Mouse (Mus musculus) cortical plate, adult 2 months (tissue): Measurements from ENCODE around the gene Tstd1. TPM values are rescaled to one million over a fixed set of nuclear protein-coding genes. Genes with fewer than 3 reads are reported as not detected.

Experiments used
- H3K27ac ChIP-seq: fragments of 200-500 bp; 2 replicates; pipeline ENCODE4 v1.5.1; 2012; ENCODE audit warnings: low read length, control low read depth, inconsistent platforms; ENCODE audit not compliant: insufficient read depth
- H3K4me1 ChIP-seq: fragments of 200-500 bp; 2 replicates; pipeline ENCODE4 v1.6.1; 2011; ENCODE audit warnings: low read length; ENCODE audit not compliant: control insufficient read depth, insufficient read depth
- H3K4me3 ChIP-seq: fragments of 200-500 bp; 2 replicates; pipeline ENCODE4 v1.5.1; 2011; ENCODE audit warnings: mild to moderate bottlenecking, low read length, control low read depth; ENCODE audit not compliant: insufficient read depth
- CTCF ChIP-seq: fragments of 200-500 bp; IDR thresholded peaks from 2 replicates; pipeline ENCODE4 v1.5.1; 2011; ENCODE audit warnings: mild to moderate bottlenecking, control low read depth, low read length; ENCODE audit not compliant: insufficient read depth; ENCODE audit errors: extremely low read depth
- POLR2A ChIP-seq: fragments of 200-500 bp; IDR thresholded peaks from 2 replicates; pipeline ENCODE4 v1.6.1; 2011; ENCODE audit warnings: mild to moderate bottlenecking, low read length, control low read depth; ENCODE audit not compliant: insufficient read depth; ENCODE audit errors: extremely low read depth
- polyA plus RNA-seq: library from polyadenylated mRNA; depleted of rRNA; stranded (reverse); fragments of >200 nt; gene quantifications from 2 replicates; pipeline ENCODE4 v1.2.3, GENCODE M21; 2012; rRNA removed

The Tstd1 gene
- polyA plus RNA-seq, 1 experiment: 2.1 TPM

DNA sequence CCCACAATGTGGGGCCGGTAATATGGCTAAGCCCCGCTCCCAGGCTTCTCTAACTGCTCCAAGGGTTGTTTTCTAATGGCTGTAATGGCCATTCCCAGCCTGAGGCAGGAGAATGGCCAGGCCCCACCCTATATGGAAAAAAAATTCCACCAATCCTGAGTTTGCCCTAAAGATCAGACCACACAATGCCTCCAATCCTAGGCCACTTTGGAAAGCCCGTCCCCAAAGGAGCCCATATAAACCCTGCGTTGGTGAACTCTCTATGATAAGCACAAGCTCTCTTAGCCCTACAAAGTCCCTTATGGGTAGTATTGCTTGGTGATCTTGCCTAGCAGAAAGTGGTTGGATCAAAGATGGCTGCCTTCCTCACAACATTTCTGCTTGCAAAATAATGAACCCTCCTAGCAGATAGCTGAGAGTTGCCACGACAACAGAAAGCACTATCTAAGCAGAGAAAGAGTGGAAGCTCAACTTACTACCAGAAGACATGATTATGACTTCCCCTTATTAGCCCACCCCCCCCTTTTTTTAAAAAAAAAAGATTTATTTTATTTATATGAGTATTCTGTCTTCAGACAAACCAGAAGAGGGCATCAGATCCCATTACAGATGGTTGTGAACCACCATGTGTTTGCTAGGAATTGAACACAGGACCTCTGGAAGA, 47.2 kb downstream of the Tstd1 start:
- Histone ChIP-seq H3K4me3 (no peak overlapping the region), H3K27ac (no peak overlapping the region), H3K4me1 (no peaks in the 10 kb centered on the region)
- TF ChIP-seq CTCF (no peak), POLR2A (no peak)

DNA sequence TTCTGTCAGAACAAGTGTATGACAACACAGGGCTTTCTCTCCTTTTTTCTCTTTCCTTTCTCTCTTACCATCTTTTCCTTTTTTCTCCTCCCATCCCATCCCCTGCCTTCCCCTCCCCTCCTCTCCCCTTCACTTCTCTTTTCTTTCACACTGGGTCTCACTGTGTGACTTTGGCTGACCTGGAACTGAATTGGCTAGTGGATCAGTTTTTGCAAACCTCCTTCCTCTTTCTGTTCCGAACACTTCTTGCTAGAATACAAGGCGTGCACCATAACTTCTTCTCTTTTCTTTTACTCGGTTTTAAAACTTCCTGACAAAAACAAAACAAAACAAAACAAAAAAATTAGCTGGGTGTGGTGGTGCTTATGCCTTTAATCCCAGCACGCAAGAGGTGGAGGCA, 47.9 kb downstream of the Tstd1 start:
- TF ChIP-seq POLR2A: no peak
- TF ChIP-seq CTCF: no peak
- no peak overlapping the region for H3K27ac ChIP-seq
- no peak overlapping the region for H3K4me3 ChIP-seq
- H3K4me1 ChIP-seq: no peaks in the 10 kb centered on the region

DNA sequence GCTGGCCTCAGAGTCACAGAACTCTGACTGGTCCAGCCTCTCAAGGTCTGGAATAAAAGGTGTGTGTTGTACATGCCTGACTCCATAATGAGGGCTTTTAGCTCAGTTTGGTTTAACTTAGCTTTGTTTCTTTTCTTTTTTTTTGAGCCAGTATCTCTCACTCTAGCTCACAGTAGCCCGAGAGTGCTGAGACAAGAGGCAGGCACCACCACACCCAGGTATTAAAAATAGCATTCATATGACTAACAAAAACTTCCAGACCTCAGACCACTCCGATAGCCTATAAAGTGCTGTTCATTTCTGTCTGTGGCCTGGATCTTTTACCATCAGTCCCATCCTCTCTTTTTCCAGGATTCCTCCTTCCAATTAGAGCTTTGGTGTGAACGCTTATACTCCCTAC, 51.0 kb downstream of the Tstd1 start:
- no peak overlapping the region for H3K27ac ChIP-seq
- TF ChIP-seq CTCF (no peak), POLR2A (no peak)

More for the DNA sequence above, 51.0 kb downstream of the Tstd1 start:
- Histone ChIP-seq H3K4me1 (no peaks in the 10 kb centered on the region), H3K4me3 (no peak overlapping the region)

Other genes starting within 250 kb of the Tstd1 start
- gene Pcp4l1, start 222.6 kb upstream of the Tstd1 start, polyA plus RNA-seq: 109 and 168 TPM in 2 replicates
- 0.11 and 0.15 TPM in 2 replicates for gene Nr1i3, start 204.9 kb upstream of the Tstd1 start, polyA plus RNA-seq
- gene Tomm40l, start 196.4 kb upstream of the Tstd1 start, polyA plus RNA-seq: 82.2 and 94.6 TPM in 2 replicates
- gene Apoa2, start 193.8 kb upstream of the Tstd1 start, polyA plus RNA-seq: 2.8 and 3.0 TPM in 2 replicates
- gene Fcer1g, start 184.5 kb upstream of the Tstd1 start, polyA plus RNA-seq: 35.9 and 40.7 TPM in 2 replicates
- gene Adamts4, start 168.5 kb upstream of the Tstd1 start, polyA plus RNA-seq: 14.4 and 20.1 TPM in 2 replicates
- 202 and 215 TPM in 2 replicates for gene Ndufs2, start 167.5 kb upstream of the Tstd1 start, polyA plus RNA-seq
- 73.7 and 74.1 TPM in 2 replicates for gene B4galt3, start 148.5 kb upstream of the Tstd1 start, polyA plus RNA-seq
- 72.1 and 76.9 TPM in 2 replicates for gene Ppox, start 137.7 kb upstream of the Tstd1 start, polyA plus RNA-seq
- gene Usp21, start 130.9 kb upstream of the Tstd1 start, polyA plus RNA-seq: 70.2 TPM in 2 replicates
- gene Ufc1, start 123.8 kb upstream of the Tstd1 start, polyA plus RNA-seq: 93.9 and 98.8 TPM in 2 replicates
- 45.0 and 50.2 TPM in 2 replicates for gene Dedd, start 89.7 kb upstream of the Tstd1 start, polyA plus RNA-seq
- gene Nit1, start 73.2 kb upstream of the Tstd1 start, polyA plus RNA-seq: 71.3 and 77.3 TPM in 2 replicates
- 138 and 141 TPM in 2 replicates for gene Pfdn2, start 73.2 kb upstream of the Tstd1 start, polyA plus RNA-seq
- 8.8 and 10.4 TPM in 2 replicates for gene Klhdc9, start 58.1 kb upstream of the Tstd1 start, polyA plus RNA-seq
- 3.2 and 3.8 TPM in 2 replicates for gene Nectin4, start 48.8 kb upstream of the Tstd1 start, polyA plus RNA-seq
- gene Arhgap30, start 29.9 kb upstream of the Tstd1 start, polyA plus RNA-seq: 1.6 and 2.1 TPM in 2 replicates
- 99.2 and 102 TPM in 2 replicates for gene Usf1, start 7.6 kb upstream of the Tstd1 start, polyA plus RNA-seq
- gene F11r, start 18.7 kb downstream of the Tstd1 start, polyA plus RNA-seq: 8.0 and 9.0 TPM in 2 replicates
- 5.4 and 7.9 TPM in 2 replicates for gene Alyref2, start 84.6 kb downstream of the Tstd1 start, polyA plus RNA-seq
- not detected in 2 replicates for gene Itln1, start 116.4 kb downstream of the Tstd1 start, polyA plus RNA-seq
- gene Cd244a, start 140.3 kb downstream of the Tstd1 start, polyA plus RNA-seq: 0.06 TPM in 1 of 2 replicates, not detected in the other
- 0.26 and 0.27 TPM in 2 replicates for gene Ly9, start 188.5 kb downstream of the Tstd1 start, polyA plus RNA-seq
- gene Slamf7, start 234.2 kb downstream of the Tstd1 start, polyA plus RNA-seq: 0.02 and 0.06 TPM in 2 replicates